Mouse (Mus musculus) heart, adult 9 months (tissue): ENCODE results near the gene Nsun6.

Experiments used
- DNase-seq, 2 experiments: peaks; one replicate each; pipeline ENCODE4 v3.0.0; 2022; ENCODE audit warnings: low spot score in 2 of 2

Gene Nsun6

GRCm38 (mm10) chr2:14992531-14992930 lies 62.3 kb downstream of the Nsun6 start:
- DNase-seq = no peak

- no peak for DNase-seq
Observed at GRCm38 (mm10) chr2:14989350-14989749, 65.5 kb downstream of the Nsun6 start.

- no peak for DNase-seq
Observed at GRCm38 (mm10) chr2:14988451-14988850, 66.4 kb downstream of the Nsun6 start.

GRCm38 (mm10) chr2:14984029-14984428 lies 70.8 kb downstream of the Nsun6 start:
- DNase-seq = no peak

GRCm38 (mm10) chr2:14961493-14961892 lies 93.4 kb downstream of the Nsun6 start:
- no peak for DNase-seq

- DNase-seq = no peak
Observed at GRCm38 (mm10) chr2:14960963-14961488, 93.8 kb downstream of the Nsun6 start.

- DNase-seq = no peak
Observed at GRCm38 (mm10) chr2:14953090-14953489, 101.8 kb downstream of the Nsun6 start.
